Mouse (Mus musculus): ENCODE measurements at regions not wholly inside any gene's neighbourhood (a gene's known extent, or its start where the extent isn't known, plus 50 kb on each side); places are given as distances from the start of the nearest gene placed in this dataset.
A peak's percentile ranks its signal among the peaks of the same experiment; 100 is the strongest.

- Histone ChIP-seq H3K4me3 (replicated peaks in 1 of 3; ENCODE audit: low read depth in 2 of 3, low read length in 2 of 3, poor library complexity in 1 of 3) (no peak overlapping the region), H3K4me2 (ENCODE audit: insufficient read depth, low read depth, poor library complexity, severe bottlenecking) (peak overlapping the region; percentile 67; the same call in 1 of the 2 replicates), H3K9ac (ENCODE audit: insufficient read depth, low read depth) (no peak overlapping the region), H3K9me3 (replicated peaks; ENCODE audit: low read length) (no peaks in the 10 kb centered on the region), H3K27me3 (replicated peaks) (no peaks in the 10 kb centered on the region), H3K79me2 (replicated peaks; ENCODE audit: control insufficient read depth, extremely low read depth, insufficient read depth, poor library complexity, severe bottlenecking) (no peaks in the 10 kb centered on the region), H3K4me1 (ENCODE audit: control insufficient read depth in 1 of 2, insufficient read depth in 2 of 2) (peaks cover 9 to 26% of the 10 kb centered on the region in 2 experiments), H3K36me3 (replicated peaks in 1 of 2; ENCODE audit: control insufficient read depth in 1 of 2, insufficient read depth in 1 of 2, low read length in 1 of 2) (no peaks in the 10 kb centered on the region), H3K27ac (ENCODE audit: insufficient read depth, low read depth) (peak overlapping the region; percentile 77)
- dilution Hi-C loops (cut with MboI; ENCODE audit: extremely low pct_ligation_motif_present, extremely low pct_unique_long_range_greater_than_20kb, low sequenced_read_pairs) = no loop called here
- TF ChIP-seq USF1 (IDR thresholded peaks at IDR 0.05; ENCODE audit: low read depth, low read length) (no peak), USF2 (conservative IDR thresholded peaks at IDR 0.05; ENCODE audit: low read depth, low read length) (no peak), EP300 (IDR thresholded peaks at IDR 0.05; ENCODE audit: low read length) (peak; percentile 74), MEF2A (IDR thresholded peaks at IDR 0.05; ENCODE audit: borderline replicate concordance, low read depth, low read length) (no peak), TCF12 (IDR thresholded peaks at IDR 0.05; ENCODE audit: low read depth, low read length) (no peak), ZKSCAN1 (IDR thresholded peaks at IDR 0.05; ENCODE audit: borderline replicate concordance, low read depth, low read length) (no peak), E2F4 (IDR thresholded peaks at IDR 0.05; ENCODE audit: insufficient replicate concordance, low read depth, low read length) (no peak), SMC3 (IDR thresholded peaks at IDR 0.05; ENCODE audit: low read depth, low read length) (no peak), RAD21 (IDR thresholded peaks at IDR 0.05; ENCODE audit: low read depth, low read length) (no peak; the same call in 1 of the 2 replicates), MAX (IDR thresholded peaks at IDR 0.05; ENCODE audit: low read length) (no peak), ELF1 (IDR thresholded peaks at IDR 0.05; ENCODE audit: low read depth, low read length) (no peak), PAX5 (IDR thresholded peaks at IDR 0.05; ENCODE audit: low read length) (no peak), ZNF384 (IDR thresholded peaks at IDR 0.05; ENCODE audit: low read depth, low read length) (no peak), CHD1 (IDR thresholded peaks at IDR 0.05; ENCODE audit: low read depth, low read length) (no peak), CTCF (conservative IDR thresholded peaks at IDR 0.05 in 1 of 2, IDR thresholded peaks at IDR 0.05 in 1 of 2; ENCODE audit: low read depth in 2 of 2, low read length in 2 of 2) (no peak), MAFK (IDR thresholded peaks at IDR 0.05; ENCODE audit: insufficient replicate concordance, low read length) (no peak), JUN (IDR thresholded peaks at IDR 0.05; ENCODE audit: insufficient read depth, low read depth, low read length) (peak; percentile 61), TBP (conservative IDR thresholded peaks at IDR 0.05; ENCODE audit: low read depth, low read length) (no peak), CHD2 (IDR thresholded peaks at IDR 0.05; ENCODE audit: low read length) (no peak), MAZ (IDR thresholded peaks at IDR 0.05; ENCODE audit: low read depth, low read length) (no peak), ZC3H11A (IDR thresholded peaks at IDR 0.05; ENCODE audit: low read depth, low read length) (no peak), POLR2A (IDR thresholded peaks at IDR 0.05; ENCODE audit: low read depth, low read length) (no peak), IRF4 (IDR thresholded peaks at IDR 0.05; ENCODE audit: low read depth, low read length) (peak; percentile 46; the same call in 1 of the 2 replicates), JUND (conservative IDR thresholded peaks at IDR 0.05; ENCODE audit: low read depth, low read length) (0 out of 2 replicates have a peak, but pooled peaks have one; percentile 7), GABPA (IDR thresholded peaks at IDR 0.05; ENCODE audit: insufficient replicate concordance, low read depth, low read length) (no peak), MXI1 (IDR thresholded peaks at IDR 0.05; ENCODE audit: low read depth, low read length) (no peak), RCOR1 (conservative IDR thresholded peaks at IDR 0.05; ENCODE audit: low read depth, low read length) (no peak), NELFE (IDR thresholded peaks at IDR 0.05; ENCODE audit: low read depth, low read length) (no peak), BHLHE40 (IDR thresholded peaks at IDR 0.05; ENCODE audit: low read depth, low read length) (no peak), NRF1 (IDR thresholded peaks at IDR 0.05; ENCODE audit: low read depth, low read length) (no peak), HCFC1 (IDR thresholded peaks at IDR 0.05; ENCODE audit: low read depth, low read length) (no peak)
- DNase-seq (ENCODE audit: extremely low read depth) = peak; percentile 31
- in situ Hi-C loops (cut with MboI; ENCODE audit: low pct_ligation_motif_present, low pct_unique_long_range_greater_than_20kb, low sequenced_read_pairs) = no loop called here
Observed at GRCm38 (mm10) chr5:97814700-97815099, 216.1 kb downstream of the Antxr2 start.
